Mouse (Mus musculus) heart, postnatal 0 days (tissue): ENCODE results near the gene Bzw2.

Experiments
- CTCF ChIP-seq: IDR thresholded peaks from 2 replicates; pipeline ENCODE4 v1.5.1; 2016; ENCODE audit warnings: antibody characterized with exemption, control low read depth, low read depth
- EP300 ChIP-seq: IDR thresholded peaks from 2 replicates; pipeline ENCODE4 v1.6.1; 2016; ENCODE audit warnings: antibody characterized with exemption, low read depth

GRCm38 (mm10) chr12:36050276-36050675 lies 107.6 kb downstream of the Bzw2 start:
- TF ChIP-seq EP300 = no peak
- TF ChIP-seq CTCF = no peak
